Mouse (Mus musculus): Measurements from ENCODE around the gene Hist2h3c1.
"Not testable (repeated sequence)": the region's sequence is repeated elsewhere in the genome, so short reads cannot be mapped to it uniquely, and the experiment has no call there.

Hist2h3c1 gene

GRCm38 (mm10) chr3:96246427-96246856 is at the start of gene Hist2h3c1:
TSS of gene Hist2h3c1 (plus strand) at chr3:96246685.
- not testable (repeated sequence) for DNase-seq (ENCODE audit: low spot score)

- DNase-seq (ENCODE audit: low spot score), result peak; percentile 91
Observed at GRCm38 (mm10) chr3:96197129-96197749, 49.2 kb upstream of the Hist2h3c1 start.

- no peak for DNase-seq (ENCODE audit: low spot score)
Observed at GRCm38 (mm10) chr3:96198181-96198580, 48.3 kb upstream of the Hist2h3c1 start.

- DNase-seq (ENCODE audit: low spot score), result not testable (repeated sequence)
Observed at GRCm38 (mm10) chr3:96198601-96199251, 47.8 kb upstream of the Hist2h3c1 start.

- no peak for DNase-seq (ENCODE audit: low spot score)
Observed at GRCm38 (mm10) chr3:96199731-96200130, 46.8 kb upstream of the Hist2h3c1 start.

GRCm38 (mm10) chr3:96207819-96208218 is 38.7 kb upstream of the Hist2h3c1 start:
- no peak for DNase-seq (ENCODE audit: low spot score)

GRCm38 (mm10) chr3:96209242-96209641 is 37.2 kb upstream of the Hist2h3c1 start:
- DNase-seq (ENCODE audit: low spot score), result no peak

- DNase-seq (ENCODE audit: low spot score), result no peak
Observed at GRCm38 (mm10) chr3:96219191-96219641, 27.3 kb upstream of the Hist2h3c1 start.

- DNase-seq (ENCODE audit: low spot score), result peak; percentile 66
Observed at GRCm38 (mm10) chr3:96219661-96220130, 26.8 kb upstream of the Hist2h3c1 start, which contains the start of the genes Bola1 and Hist2h2ab. TSS of gene Bola1 (minus strand) at chr3:96219709. TSS of gene Hist2h2ab (plus strand) at chr3:96219865.

GRCm38 (mm10) chr3:96220131-96220764 is 26.2 kb upstream of the Hist2h3c1 start:
- not testable (repeated sequence) for DNase-seq (ENCODE audit: low spot score)

GRCm38 (mm10) chr3:96220765-96221639 is 25.5 kb upstream of the Hist2h3c1 start, which contains the start of the genes Hist2h2ac and Hist2h2be:
TSS of gene Hist2h2ac (minus strand) at chr3:96220880.
TSS of gene Hist2h2be (plus strand) at chr3:96221119.
- DNase-seq (ENCODE audit: low spot score), result peak; percentile 85

GRCm38 (mm10) chr3:96221640-96222038 is 24.8 kb upstream of the Hist2h3c1 start:
- no peak for DNase-seq (ENCODE audit: low spot score)

- DNase-seq (ENCODE audit: low spot score), result no peak
Observed at GRCm38 (mm10) chr3:96222774-96223173, 23.7 kb upstream of the Hist2h3c1 start.

GRCm38 (mm10) chr3:96225421-96225820 is 21.1 kb upstream of the Hist2h3c1 start:
- no peak for DNase-seq (ENCODE audit: low spot score)

GRCm38 (mm10) chr3:96226695-96227648 is 19.5 kb upstream of the Hist2h3c1 start:
- DNase-seq (ENCODE audit: low spot score), result no peak

- no peak for DNase-seq (ENCODE audit: low spot score)
Observed at GRCm38 (mm10) chr3:96228828-96229227, 17.7 kb upstream of the Hist2h3c1 start.

GRCm38 (mm10) chr3:96230404-96230803 is 16.1 kb upstream of the Hist2h3c1 start:
- DNase-seq (ENCODE audit: low spot score), result no peak

GRCm38 (mm10) chr3:96230910-96231757 is 15.4 kb upstream of the Hist2h3c1 start:
- DNase-seq (ENCODE audit: low spot score), result no peak

- no peak for DNase-seq (ENCODE audit: low spot score)
Observed at GRCm38 (mm10) chr3:96231758-96232120, 14.7 kb upstream of the Hist2h3c1 start.

GRCm38 (mm10) chr3:96234914-96235313 is 11.6 kb upstream of the Hist2h3c1 start:
- no peak for DNase-seq (ENCODE audit: low spot score)

Data from urinary bladder, postnatal 14 days (tissue).